Mouse (Mus musculus): ENCODE measurements around the gene Ms4a6b.

- TF ChIP-seq CTCF (IDR thresholded peaks at IDR 0.05; ENCODE audit: low read depth) (no peak), EP300 (IDR thresholded peaks at IDR 0.05; ENCODE audit: low read depth) (no peak)
Measured at GRCm38 (mm10) chr19:11536593-11536992, 20.3 kb downstream of the Ms4a6b start, which contains the start of gene Ms4a4d.

Data from heart, postnatal 0 days (tissue).